ENCODE assay signal across 8 mouse cellular contexts in the genomic region with DNA sequence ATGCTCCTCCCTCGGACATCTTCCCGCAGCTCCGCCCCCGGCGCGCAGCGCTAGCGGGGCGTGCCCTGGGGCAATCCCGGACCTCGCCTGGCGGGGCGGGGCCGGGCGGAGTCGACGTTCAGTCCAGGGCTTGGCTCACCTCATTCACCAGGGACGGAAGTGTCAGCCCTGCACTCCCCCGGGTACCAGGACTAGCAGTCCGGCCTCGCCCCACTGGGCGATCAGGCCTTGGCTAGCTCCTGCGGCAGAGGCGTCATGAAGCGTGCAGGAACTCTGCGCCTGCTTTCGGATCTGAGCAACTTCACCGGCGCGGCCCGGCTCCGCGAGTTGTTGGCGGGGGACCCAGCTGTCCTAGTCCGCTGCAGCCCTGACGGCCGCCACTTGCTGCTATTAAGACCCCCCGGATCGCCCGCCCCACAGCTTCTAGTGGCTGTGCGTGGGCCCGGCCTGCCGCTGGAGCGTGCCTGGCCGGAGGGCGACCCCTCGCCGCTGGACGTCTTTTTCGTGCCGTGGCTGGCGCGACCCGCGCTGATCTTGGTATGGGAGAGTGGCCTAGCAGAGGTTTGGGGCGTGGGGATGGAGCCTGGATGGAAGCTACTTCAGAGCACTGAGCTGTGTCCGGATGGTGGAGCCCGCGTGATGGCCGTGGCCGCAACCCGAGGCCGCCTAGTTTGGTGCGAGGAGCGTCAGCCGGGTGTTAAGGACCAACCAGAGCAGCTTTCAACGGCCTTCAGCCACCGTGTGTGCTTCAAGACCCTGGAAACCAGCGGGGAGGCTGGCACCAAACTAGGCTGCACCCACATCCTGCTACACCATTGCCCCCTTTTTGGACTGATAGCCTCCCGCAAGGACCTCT. TPM values are rescaled to one million over a fixed set of nuclear protein-coding genes. Genes with fewer than 3 reads are reported as not detected.
DNase-seq lines count a peak whose midpoint lies in the region; ATAC-seq and TF ChIP-seq lines count a peak whose summit lies in the region.

Gene Hps6, plus strand, starts transcription at position 138 of the 856 bp plus-strand sequence.

- H3K36me3 ChIP-seq in hindbrain, embryonic 12.5 days = no peaks in the 10 kb centered on the region
- H3K36me3 ChIP-seq in lung, postnatal 0 days (ENCODE audit: insufficient read depth, low read length) = no peaks in the 10 kb centered on the region

- peak within 1 kb of the TSS; percentile 54 for H3K4me3 ChIP-seq in hindbrain, embryonic 12.5 days
- peak within 1 kb of the TSS; percentile 68 for H3K4me3 ChIP-seq in lung, postnatal 0 days (ENCODE audit: low read depth, low read length)

- peak within 1 kb of the TSS; percentile 75 for H3K9ac ChIP-seq in hindbrain, embryonic 12.5 days
- H3K9ac ChIP-seq in lung, postnatal 0 days (replicated peaks; ENCODE audit: low read depth) = peak within 1 kb of the TSS; percentile 71

- peak; percentile 66 for ATAC-seq in frontal cortex, adult (ENCODE audit: low TSS enrichment)
- peak; percentile 63 for ATAC-seq in hindbrain, embryonic 12.5 days (ENCODE audit: low FRiP score)
- ATAC-seq in lung, postnatal 0 days = peak; percentile 96

- peaks cover 19% of the 10 kb centered on the region for H3K4me1 ChIP-seq in hindbrain, embryonic 12.5 days
- peaks cover 7% of the 10 kb centered on the region; the same call in 1 of the 2 replicates for H3K4me1 ChIP-seq in lung, postnatal 0 days (ENCODE audit: insufficient read depth, low read depth, low read length)

- H3K27me3 ChIP-seq in hindbrain, embryonic 12.5 days = peaks cover 21% of the 10 kb centered on the region
- no peaks in the 10 kb centered on the region for H3K27me3 ChIP-seq in lung, postnatal 0 days (replicated peaks; ENCODE audit: insufficient read depth, low read length)

- no peak within 1 kb of the TSS for H3K27ac ChIP-seq in hindbrain, embryonic 12.5 days
- H3K27ac ChIP-seq in lung, postnatal 0 days (ENCODE audit: low read length) = peak within 1 kb of the TSS; percentile 77

- DNase-seq in MEL-GATA-1-ER (ENCODE audit: extremely low read depth, low read depth) = peak; percentile 84
- DNase-seq in cerebellum, adult 9-10 months = peak; percentile 85
- peak; percentile 55 to 67 for DNase-seq in layer of hippocampus, postnatal 10 days (ENCODE audit: low spot score in 2 of 2)
- peak; percentile 94 for DNase-seq in lung, postnatal 0 days (ENCODE audit: low spot score)
- peak; percentile 65 for DNase-seq in ovary, postnatal 10 days (ENCODE audit: low spot score)
- DNase-seq in thymus, postnatal 10 days (ENCODE audit: low spot score in 2 of 2) = peak; percentile 52 to 67

- H3K4me2 ChIP-seq in hindbrain, embryonic 12.5 days (replicated peaks) = peak within 1 kb of the TSS; percentile 99
- peak within 1 kb of the TSS; percentile 98 for H3K4me2 ChIP-seq in lung, postnatal 0 days (replicated peaks; ENCODE audit: low read depth, low read length)

- TF ChIP-seq EP300 in lung, postnatal 0 days (IDR thresholded peaks at IDR 0.05) = no peak

- 2% methylated on average over 70 of the region's 70 CpGs for WGBS in hindbrain, embryonic 12.5 days
- WGBS in lung, postnatal 0 days = 2% methylated on average over 68 of the region's 70 CpGs

- H3K9me3 ChIP-seq in hindbrain, embryonic 12.5 days (replicated peaks) = no peaks in the 10 kb centered on the region
- H3K9me3 ChIP-seq in lung, postnatal 0 days (ENCODE audit: low read length) = no peaks in the 10 kb centered on the region

- peak; percentile 21 for TF ChIP-seq CTCF in lung, postnatal 0 days (IDR thresholded peaks at IDR 0.05)

RNA-seq across cellular contexts. Expression of gene Hps6, which starts in this region (rescaled TPM):
- 4.8 and 5.1 TPM in 2 replicates for polyA plus RNA-seq in hindbrain, embryonic 12.5 days (2016; fragmentation: Nextera tagmentation; extraction: Ambion mirVana)
- 1 to 10 TPM; 4.6 to 4.7 TPM for total RNA-seq in layer of hippocampus, postnatal 10 days (2021)
- polyA plus RNA-seq in lung, postnatal 0 days (2015; fragmentation: Nextera tagmentation; extraction: Ambion mirVana) = 8.9 and 9.6 TPM in 2 replicates
